Mouse (Mus musculus) ES-Bruce4 (cell line): Measurements from ENCODE around the gene Snx29.

Experiments
- CTCF ChIP-seq: IDR thresholded peaks from one replicate; pipeline ENCODE4 v1.8.1; 2011; ENCODE audit warnings: low read depth, low read length
- POLR2A ChIP-seq: IDR thresholded peaks from one replicate; pipeline ENCODE4 v1.8.1; 2011; ENCODE audit warnings: low read length; ENCODE audit not compliant: insufficient read depth

DNA sequence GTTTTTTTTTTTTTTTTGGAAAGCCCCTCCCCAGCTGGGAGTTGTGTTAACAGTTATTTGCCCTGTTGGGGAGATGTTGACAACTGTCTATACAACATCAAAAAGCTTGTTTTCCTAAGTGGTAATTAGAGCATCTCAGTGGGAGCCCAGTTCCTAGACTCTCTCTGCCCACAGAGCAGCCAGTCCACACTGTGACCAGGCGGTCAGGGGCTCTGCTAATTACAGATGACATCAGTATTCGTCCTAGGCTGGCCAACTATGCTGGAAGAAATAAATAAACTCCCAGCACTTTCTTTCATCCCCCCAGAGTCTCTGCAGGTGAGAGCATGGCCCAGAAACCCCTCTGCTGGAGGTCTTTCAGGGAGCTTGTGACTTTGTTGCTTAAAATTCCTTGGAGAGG, 470.7 kb downstream of the Snx29 start:
- TF ChIP-seq CTCF (no peak), POLR2A (no peak)
